Mouse (Mus musculus) 416B (cell line): ENCODE measurements at regions not wholly inside any gene's neighbourhood (a gene's known extent, or its start where the extent isn't known, plus 50 kb on each side); places are given as distances from the start of the nearest gene placed in this dataset.

ENCODE experiments used
- DNase-seq: peaks from one replicate; pipeline ENCODE4 v3.0.0; 2011; ENCODE audit warnings: low read depth

DNA sequence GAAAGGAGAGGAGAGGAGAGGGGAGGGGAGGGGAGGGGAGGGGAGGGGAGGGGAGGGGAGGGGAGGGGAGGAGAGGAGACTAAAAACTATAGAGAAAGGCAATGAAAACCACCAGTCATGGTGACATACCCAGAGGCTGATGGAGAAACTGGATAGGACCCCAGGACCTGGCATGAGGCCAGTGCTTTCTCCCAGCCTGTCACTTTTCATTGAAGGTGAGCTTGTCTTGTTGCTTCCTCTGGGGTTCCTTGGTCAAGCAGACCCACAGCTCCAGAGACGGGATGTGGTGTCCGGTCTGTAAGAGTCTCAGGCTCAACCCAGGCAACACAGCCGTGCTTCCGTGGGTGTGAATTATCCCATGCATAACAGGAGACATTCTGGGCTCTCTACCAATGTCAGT lies 69.8 kb upstream of the Egln3 start:
- DNase-seq = no peak

DNA sequence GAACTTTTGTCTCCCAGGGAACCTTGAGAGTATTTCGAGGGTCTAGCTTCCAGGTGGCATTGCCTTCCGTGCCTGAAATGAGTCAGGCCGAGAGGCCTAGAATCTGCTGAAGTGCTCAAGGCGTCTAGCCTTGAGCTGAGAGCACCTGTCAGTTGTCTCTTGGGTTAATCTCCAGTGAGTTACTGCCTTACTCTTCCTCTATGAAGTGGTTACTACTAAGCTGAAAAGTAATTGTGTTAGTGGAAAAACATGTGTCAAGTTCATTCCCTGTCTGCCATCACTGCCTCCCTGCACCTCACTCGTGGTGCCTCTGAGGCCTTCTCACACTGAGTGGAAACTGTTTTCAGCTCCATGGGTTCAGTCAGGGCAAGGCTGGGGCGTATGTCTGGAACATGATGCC lies 69.0 kb upstream of the Egln3 start:
- DNase-seq = no peak

DNA sequence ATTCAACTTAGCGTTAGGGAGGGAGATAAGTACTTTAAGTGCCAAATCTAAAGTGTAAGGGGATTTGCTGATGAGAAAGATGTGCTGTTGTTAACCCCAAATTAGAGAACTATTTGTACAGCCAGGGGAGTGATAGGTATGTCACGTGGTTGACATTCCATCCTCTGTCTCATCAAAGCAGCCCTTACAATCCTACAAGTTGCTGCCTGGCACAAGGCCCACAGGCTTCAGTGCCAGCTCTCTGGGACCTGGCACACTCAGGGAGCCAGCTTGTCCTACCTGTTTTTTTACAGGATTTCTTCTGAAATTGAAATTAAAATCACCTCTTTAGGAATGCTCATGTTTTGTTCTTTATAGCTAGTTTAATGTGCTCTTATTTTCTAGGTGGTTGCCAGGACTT lies 68.6 kb upstream of the Egln3 start:
- DNase-seq = no peak

DNA sequence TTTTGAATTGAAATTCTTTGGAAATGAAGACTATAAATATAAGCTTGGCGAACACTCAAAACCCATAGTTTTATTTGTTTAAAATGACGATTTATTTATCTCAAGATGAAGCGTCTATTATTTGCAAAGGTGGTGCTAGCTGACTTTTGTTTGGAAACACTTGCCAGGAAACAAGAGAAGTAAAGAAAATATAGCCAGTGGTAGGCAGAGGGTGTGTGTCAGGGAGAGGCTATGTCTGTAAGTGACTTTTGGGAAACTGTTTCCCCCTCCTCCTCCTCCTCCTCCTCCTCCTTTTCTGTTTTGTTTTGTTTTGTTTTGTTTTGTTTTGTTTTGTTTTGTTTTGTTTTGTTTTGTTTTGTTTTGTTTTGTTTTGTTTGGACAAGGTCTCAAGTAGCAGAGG lies 62.2 kb upstream of the Egln3 start:
- DNase-seq = no peak

DNA sequence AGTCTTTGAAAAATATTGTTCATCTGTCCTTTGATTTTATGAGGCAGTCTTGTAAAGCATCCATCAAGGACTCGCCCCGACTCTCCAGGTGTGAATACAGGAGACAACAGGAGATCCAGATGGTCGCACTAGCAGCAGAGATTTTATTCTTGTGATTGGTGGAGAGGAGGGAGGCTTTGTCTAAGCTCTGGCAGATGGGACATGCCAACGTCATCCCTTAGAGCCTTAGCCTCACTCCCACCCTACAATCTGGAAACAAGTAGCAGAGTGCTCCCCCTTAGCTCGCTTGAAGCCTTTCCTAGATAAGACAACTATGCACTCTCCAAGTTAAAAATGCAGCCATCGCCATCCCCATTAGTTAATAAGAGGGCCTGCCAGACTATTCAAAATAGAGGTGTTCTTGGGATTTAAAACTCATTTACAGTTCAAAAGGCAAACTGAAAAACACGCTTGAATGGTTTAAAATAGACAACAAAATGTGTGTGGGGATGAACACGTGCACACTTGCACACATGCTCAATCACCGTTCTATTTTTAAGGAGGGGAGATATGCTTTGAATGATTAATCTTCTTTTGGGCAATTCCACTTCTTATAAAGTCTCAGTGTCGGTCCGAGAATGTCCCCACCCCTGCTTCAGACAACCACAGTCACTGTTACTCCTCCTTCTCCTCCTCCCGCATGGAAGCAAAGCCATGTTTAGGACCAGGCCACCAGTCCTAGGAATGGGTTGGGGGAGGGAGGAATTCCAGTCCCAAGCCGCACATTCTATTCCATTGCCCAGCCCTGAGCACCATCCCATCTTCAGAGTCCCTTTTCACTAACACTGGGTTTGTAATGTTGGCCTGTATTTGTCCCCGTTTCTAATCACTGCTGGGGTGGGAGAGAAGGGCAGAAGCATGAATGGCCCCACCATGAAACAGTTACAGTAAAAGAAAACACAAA lies 61.5 kb upstream of the Egln3 start:
- no peak for DNase-seq

DNA sequence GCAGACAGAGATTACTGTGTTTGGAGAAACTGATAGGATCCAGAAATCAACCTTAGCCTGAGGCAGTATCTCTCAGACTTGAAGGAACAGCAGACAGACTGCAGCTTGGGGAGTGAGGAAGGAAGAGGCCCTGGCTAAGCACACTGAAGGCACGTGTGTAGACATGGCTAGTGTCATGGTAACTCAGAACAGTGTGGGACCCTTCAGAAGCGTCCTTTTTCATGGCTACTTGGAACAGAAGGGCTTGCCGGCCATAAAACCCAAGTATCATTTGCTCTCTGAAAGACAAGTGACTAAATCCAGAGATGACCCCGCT lies 60.7 kb upstream of the Egln3 start:
- DNase-seq = no peak

DNA sequence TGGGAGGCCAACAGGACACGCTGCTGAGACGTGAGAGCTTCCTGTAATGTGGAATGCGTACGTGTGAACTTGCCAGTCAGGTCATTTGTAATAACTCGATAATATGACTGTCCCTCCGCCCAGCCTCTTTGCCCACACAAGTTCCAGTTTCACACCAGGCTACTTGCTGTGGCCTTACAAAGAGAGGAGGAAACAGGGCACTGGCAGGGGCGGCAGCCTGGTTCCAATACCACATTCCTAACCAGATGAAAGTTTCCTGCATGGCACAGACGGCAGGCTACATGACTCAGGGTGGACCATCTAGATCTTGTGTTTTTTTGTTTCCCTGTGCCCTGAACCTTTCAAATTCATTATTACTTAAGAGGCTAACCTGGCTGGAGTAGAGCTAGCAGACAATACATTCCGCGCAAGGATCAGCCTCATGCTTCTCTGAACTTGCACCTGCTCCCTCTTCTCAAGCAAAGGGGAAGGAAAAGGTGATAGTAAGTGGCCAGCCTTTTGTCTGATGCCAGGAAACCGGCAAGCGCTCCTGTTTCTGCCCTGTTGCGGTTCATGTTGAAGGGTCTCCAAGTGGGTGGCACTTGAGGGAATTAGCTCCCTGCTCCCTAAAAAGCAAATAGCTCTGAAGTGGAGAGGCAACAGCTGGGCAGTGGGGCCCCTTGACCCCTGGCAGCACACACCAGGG lies 60.2 kb upstream of the Egln3 start:
- no peak for DNase-seq

DNA sequence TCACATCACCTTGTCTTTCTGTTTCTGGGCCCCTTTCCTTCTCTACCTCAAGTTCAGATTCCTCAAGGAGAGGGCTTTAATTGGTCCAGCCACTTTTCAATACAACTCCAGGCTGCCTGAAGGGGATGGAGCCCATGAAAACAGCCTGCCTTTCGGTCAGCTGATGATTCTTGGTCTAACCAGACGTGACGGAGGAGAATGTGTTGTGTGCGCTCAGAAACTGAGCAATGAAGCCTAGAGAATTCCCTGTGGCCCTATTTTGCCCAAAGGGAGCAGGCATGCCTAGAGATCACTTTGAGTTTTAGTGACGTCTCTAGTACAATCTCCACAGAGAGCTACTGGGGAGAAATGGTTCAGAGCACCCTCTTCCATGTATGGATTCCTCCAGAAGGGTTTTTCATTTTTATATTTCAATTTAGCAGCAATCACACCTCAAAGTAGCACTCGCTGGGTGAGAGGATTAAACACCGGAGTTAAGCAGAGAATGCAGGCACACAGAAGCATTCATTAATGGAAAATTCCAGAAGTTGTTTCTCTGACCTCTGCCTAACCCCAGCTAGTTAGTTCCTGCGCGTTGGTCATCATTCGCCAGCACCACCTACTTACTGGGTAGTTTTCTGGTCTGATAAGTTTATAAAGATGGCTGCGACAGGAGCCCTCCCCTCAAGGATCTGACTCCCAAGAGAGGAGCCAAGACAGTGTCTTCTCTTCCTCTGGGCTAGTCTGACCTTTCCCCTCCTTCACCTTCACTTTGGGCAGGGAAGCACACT lies 58.8 kb upstream of the Egln3 start:
- no peak for DNase-seq

DNA sequence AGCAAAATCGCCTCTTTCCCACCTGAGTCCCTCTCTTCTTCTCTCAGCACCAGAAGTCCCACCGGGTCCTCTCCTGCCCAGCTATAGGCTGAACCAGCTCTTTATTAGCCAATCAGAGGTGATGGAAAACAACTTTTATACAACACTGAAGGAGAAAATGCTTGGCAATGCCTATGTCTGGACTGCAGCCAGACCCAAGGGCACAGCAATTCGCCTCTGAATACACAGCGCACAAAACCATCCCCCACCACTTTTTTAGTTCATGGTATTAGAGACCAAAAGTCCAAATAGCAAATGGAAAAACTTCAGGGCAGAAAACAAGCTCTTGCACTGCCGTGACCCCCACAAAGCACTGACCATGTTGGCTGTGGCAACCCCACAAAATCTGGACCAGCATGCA lies 57.8 kb upstream of the Egln3 start:
- DNase-seq = no peak

DNA sequence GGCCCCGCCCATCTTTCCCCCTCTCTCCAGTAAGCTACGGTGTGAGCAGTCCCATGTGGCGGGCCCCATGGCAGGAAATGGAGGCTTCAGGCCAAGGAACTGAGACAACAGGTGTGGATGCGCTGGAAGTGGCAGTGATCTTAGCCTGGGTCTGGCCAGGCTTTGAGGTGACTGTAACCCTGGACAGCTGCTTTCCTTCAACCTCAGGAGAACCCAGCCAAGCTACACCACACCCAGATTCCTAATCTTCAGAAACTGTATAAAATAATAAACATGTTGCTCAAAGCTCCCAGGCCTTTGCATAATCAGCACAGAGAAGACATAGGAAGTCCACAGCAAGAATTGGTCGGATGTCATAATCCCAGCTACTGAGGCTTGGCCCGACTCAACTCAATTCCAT lies 56.8 kb upstream of the Egln3 start:
- DNase-seq = peak; percentile 17

DNA sequence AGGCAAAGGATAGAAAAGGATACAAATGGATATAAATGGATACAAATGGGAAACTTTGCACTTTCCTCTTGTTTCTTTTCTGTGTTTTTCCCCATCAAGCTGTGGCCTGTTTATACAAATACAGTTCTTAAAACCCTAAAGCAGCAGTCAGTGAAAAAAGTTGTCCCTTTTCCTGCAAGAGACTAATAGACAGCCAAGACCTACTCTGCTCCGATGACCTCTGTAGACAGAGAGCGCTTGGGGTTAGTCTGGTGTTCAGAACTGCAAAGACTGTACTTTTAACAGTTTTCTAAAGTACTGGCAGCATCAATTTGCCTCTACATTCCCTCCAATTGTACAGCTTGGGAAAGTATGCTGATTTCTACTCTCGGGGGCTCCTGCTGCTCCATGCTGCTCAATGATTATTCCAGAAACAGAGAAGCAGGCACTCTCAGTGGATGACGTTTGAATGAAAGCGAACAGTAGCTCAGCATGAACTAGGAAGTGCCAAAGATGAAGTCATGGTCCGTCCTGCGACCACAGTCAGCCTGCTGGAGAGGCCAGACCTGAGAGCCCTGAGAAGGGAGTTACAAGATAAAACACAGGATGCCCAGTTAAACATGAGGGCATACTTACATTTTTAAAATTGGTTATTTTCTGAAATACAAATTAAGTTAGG lies 54.2 kb upstream of the Egln3 start:
- DNase-seq = no peak

DNA sequence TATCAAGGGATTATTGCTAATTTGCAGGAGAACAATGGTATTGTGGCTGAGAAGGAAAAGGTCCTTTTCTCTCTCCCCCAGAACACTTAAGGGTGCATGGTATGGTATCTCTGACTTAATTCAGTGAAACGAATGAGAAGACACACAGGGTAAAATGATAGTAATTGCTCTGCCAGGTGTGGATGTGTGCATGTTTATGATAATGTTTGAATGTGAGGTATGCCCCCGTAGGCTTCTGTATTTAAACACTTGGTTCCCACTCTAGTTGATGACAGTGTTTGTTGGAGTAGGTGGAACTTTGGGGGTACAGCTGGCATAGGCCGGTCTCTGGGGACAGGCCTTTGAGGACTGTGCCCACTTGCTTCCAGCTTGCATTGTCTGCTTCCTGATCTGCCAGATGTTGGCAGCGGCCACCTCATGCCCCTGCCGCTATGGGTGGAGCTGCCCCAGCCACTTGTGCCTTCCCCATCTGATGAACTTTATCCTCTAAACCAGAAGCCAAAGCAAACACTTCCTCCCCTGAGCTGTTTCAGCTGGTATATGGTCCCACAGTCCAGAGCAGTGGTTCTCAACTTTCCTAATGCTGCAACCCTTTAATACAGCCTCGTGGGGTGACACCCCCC lies 53.0 kb upstream of the Egln3 start:
- peak; percentile 63 for DNase-seq
